Mouse (Mus musculus): ENCODE measurements around the gene Tmem268.

DNA sequence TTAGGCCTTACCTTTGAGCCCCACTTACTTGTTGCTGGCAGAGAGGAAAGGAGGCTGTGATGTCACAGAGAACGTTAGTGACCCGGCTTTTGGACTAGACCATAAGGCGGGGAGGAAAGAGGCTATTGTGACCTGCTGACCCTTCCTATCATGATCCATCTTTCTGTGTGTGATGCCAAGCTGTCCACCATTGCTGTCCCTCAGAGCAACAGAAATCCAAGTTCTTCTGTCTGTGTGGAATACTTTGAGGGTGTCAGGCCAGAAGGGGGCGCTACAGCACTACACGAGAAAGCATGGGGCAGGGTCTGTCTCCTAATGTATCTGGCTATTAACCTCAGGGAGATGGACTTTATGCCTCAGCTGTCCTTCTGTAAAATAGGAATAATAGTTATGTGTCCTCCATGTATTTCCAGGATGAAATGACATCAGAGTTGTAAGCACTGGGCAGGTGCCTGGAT is 63.8 kb downstream of the Tmem268 start, which contains the start of gene Tex48:
- TF ChIP-seq POLR2A (IDR thresholded peaks at IDR 0.05; ENCODE audit: insufficient read length, low read depth) (no peak), POLR2AphosphoS2 (IDR thresholded peaks at IDR 0.05; ENCODE audit: insufficient read length, low read depth) (no peak)
